ENCODE assay signal across 17 mouse cellular contexts in genomic region chr16:52067632-52068516, GRCm38 (mm10). TPM values are rescaled to one million over a fixed set of nuclear protein-coding genes. Genes with fewer than 3 reads are reported as not detected.
DNase-seq lines count a peak whose midpoint lies in the region; ATAC-seq and TF ChIP-seq lines count a peak whose summit lies in the region.
"Had no signal": no experiment of that assay in that cellular context is flagged by ENCODE, and none has a peak within 500 bp of the region (broad histone marks: within the 10 kb centered on the region; RNA-seq: fewer than 3 reads in every experiment).

No protein-coding gene starts in this region.

- H3K4me1 ChIP-seq in liver, postnatal 0 days (ENCODE audit: insufficient read depth), result peaks cover 13% of the 10 kb centered on the region
- peaks cover 4% of the 10 kb centered on the region; the same call in 1 of the 2 replicates for H3K4me1 ChIP-seq in midbrain, embryonic 15.5 days

- peak; percentile 78 for ATAC-seq in liver, postnatal 0 days
- ATAC-seq in midbrain, embryonic 15.5 days (replicated peaks), result no peak

- no peaks in the 10 kb centered on the region for H3K9me3 ChIP-seq in liver, postnatal 0 days (ENCODE audit: low read length)
- H3K9me3 ChIP-seq in midbrain, embryonic 15.5 days, result no peaks in the 10 kb centered on the region
- H3K9me3 ChIP-seq: embryonic facial prominence, embryonic 15.5 days; kidney, embryonic 15.5 days; midbrain, embryonic 10.5 days had no signal

- WGBS in liver, postnatal 0 days (ENCODE audit: insufficient replicate concordance), result 79% methylated on average over 10 of the region's 10 CpGs
- WGBS in midbrain, embryonic 15.5 days, result 89% methylated on average over 10 of the region's 10 CpGs

- intact Hi-C loops in gastrocnemius, adult 2 months (cut with DNase I), result no loop called here
- intact Hi-C loops in gastrocnemius, postnatal 36 days (cut with DNase I), result no loop called here

- TF ChIP-seq EP300 in liver, postnatal 0 days (IDR thresholded peaks at IDR 0.05; ENCODE audit: low read depth), result peak; percentile 82

- no peak overlapping the region for H3K4me2 ChIP-seq in liver, postnatal 0 days (ENCODE audit: low read depth, low read length)
- no peak overlapping the region for H3K4me2 ChIP-seq in midbrain, embryonic 15.5 days
- H3K4me2 ChIP-seq: embryonic facial prominence, embryonic 15.5 days; kidney, embryonic 15.5 days had no signal

- DNase-seq in gastrocnemius, adult 2 months, result no peak
- no peak for DNase-seq in gastrocnemius, postnatal 36 days
- peak; percentile 55 for DNase-seq in c-Kit-positive CD71-positive TER-119-positive erythroid progenitor cells, embryonic 14.5 days (ENCODE audit: low spot score)
- peak; percentile 68 for DNase-seq in induced T-regulatory cell, adult 2 months (ENCODE audit: low read depth)
- no peak for DNase-seq in liver, postnatal 0 days
- no peak for DNase-seq in left cerebral cortex, adult 8-10 months (ENCODE audit: low spot score in 2 of 2)
- no peak for DNase-seq in layer of hippocampus, adult 11-12 months (ENCODE audit: low spot score)
- DNase-seq: B cell, adult 2 months; cerebellum, adult 11 months; heart, postnatal 14 days; lung, adult 18-20 months; right cerebral cortex, postnatal 4 days; thymus, adult 2 months had no signal

- no peaks in the 10 kb centered on the region for H3K36me3 ChIP-seq in liver, postnatal 0 days (replicated peaks; ENCODE audit: insufficient read depth, low read length)
- H3K36me3 ChIP-seq in midbrain, embryonic 15.5 days (replicated peaks), result no peaks in the 10 kb centered on the region
- H3K36me3 ChIP-seq: embryonic facial prominence, embryonic 15.5 days; kidney, embryonic 15.5 days had no signal

- H3K4me3 ChIP-seq in gastrocnemius, adult 2 months, result no peak overlapping the region
- H3K4me3 ChIP-seq in liver, postnatal 0 days (ENCODE audit: low read depth, low read length), result no peak overlapping the region
- H3K4me3 ChIP-seq in midbrain, embryonic 15.5 days, result no peak overlapping the region
- H3K4me3 ChIP-seq: embryonic facial prominence, embryonic 15.5 days; kidney, embryonic 15.5 days; midbrain, embryonic 10.5 days had no signal

- H3K9ac ChIP-seq in liver, postnatal 0 days (replicated peaks), result no peak overlapping the region
- no peak overlapping the region for H3K9ac ChIP-seq in midbrain, embryonic 15.5 days
- H3K9ac ChIP-seq: embryonic facial prominence, embryonic 15.5 days; kidney, embryonic 15.5 days had no signal

- peak overlapping the region; percentile 8; the same call in 1 of the 2 replicates for H3K27ac ChIP-seq in gastrocnemius, adult 2 months
- peak overlapping the region; percentile 35 for H3K27ac ChIP-seq in liver, postnatal 0 days (ENCODE audit: low read depth)
- H3K27ac ChIP-seq in midbrain, embryonic 15.5 days, result no peak overlapping the region
- H3K27ac ChIP-seq: embryonic facial prominence, embryonic 15.5 days; kidney, embryonic 15.5 days; midbrain, embryonic 10.5 days had no signal

- TF ChIP-seq CTCF in gastrocnemius, adult 2 months (IDR thresholded peaks at IDR 0.05), result no peak
- no peak for TF ChIP-seq CTCF in liver, postnatal 0 days (IDR thresholded peaks at IDR 0.05; ENCODE audit: low read depth)

- no peaks in the 10 kb centered on the region for H3K27me3 ChIP-seq in liver, postnatal 0 days (ENCODE audit: insufficient read depth, low read length)
- H3K27me3 ChIP-seq in midbrain, embryonic 15.5 days (replicated peaks), result no peaks in the 10 kb centered on the region
- H3K27me3 ChIP-seq: embryonic facial prominence, embryonic 15.5 days; kidney, embryonic 15.5 days had no signal

RNA-seq across cellular contexts. Expression of gene Cblb, which starts 36.8 kb away (rescaled TPM):
- total RNA-seq in gastrocnemius, adult 2 months (2021), result 10 to 100 TPM; 15.1 to 16.2 TPM
- total RNA-seq in gastrocnemius, postnatal 36 days (2021), result 10 to 100 TPM; 14.9 to 17.4 TPM
- 2.0 and 2.1 TPM in 2 replicates for polyA plus RNA-seq in liver, postnatal 0 days (2015; fragmentation: Nextera tagmentation; extraction: Ambion mirVana)
- polyA plus RNA-seq in midbrain, embryonic 15.5 days (2015; fragmentation: Nextera tagmentation; extraction: Ambion mirVana), result 12.4 and 14.5 TPM in 2 replicates
- 10 to 100 TPM; 17.9 to 19.4 (median 19.1) TPM for total RNA-seq in left cerebral cortex, adult 8-10 months (2022)

Comparison
In these comparisons a context has a peak if more than half of its experiments do, and no peak if none do; other contexts are left out.
1. DNase-seq: peak in c-Kit-positive CD71-positive TER-119-positive erythroid progenitor cells, embryonic 14.5 days (single experiment) and induced T-regulatory cell, adult 2 months (single experiment); none in gastrocnemius, adult 2 months (single experiment), gastrocnemius, postnatal 36 days (0 of 2), liver, postnatal 0 days (single experiment), left cerebral cortex, adult 8-10 months (0 of 2) and layer of hippocampus, adult 11-12 months (single experiment).